Mouse (Mus musculus): Measurements from ENCODE around the gene Irak2.
A peak's percentile ranks its signal among the peaks of the same experiment; 100 is the strongest.

Gene Irak2

DNA sequence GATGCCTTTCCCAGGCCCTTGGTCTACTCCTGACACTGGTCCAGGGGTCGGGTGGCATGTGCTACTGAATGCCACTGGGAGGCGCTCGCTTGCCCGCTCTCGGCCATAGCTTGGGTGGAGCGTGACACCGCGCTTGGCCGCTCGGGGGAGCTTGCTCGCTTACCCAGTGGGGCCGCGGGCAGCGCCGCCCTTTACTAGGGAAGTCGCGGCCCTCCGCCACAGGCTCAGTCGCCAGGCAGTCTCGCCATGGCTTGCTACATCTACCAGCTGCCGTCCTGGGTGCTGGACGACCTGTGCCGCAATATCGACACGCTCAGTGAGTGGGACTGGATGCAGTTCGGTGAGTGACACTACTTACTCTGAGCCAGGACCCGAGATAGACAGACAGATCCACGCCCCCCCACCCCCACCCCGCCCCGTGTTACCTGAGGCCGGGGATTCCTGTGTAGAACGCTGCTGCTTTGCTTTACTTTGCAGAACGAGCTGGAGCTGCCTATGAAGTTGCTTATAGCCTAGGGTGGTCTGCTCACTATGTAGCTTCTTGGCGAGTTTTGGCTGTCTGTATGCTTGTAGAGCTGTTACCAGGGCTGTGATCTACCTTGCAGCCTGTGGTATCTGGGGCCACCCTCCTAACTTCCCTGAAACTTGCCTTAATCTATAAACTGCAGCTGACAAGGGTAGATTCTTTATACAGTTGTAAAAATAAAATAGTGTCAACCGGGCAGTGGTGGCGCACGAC is at the start of gene Irak2:
TSS of gene Irak2 (plus strand) at position 166 of the 739 bp plus-strand sequence.
- DNase-seq (ENCODE audit: low spot score in 2 of 2) = peak; percentile 94

DNA sequence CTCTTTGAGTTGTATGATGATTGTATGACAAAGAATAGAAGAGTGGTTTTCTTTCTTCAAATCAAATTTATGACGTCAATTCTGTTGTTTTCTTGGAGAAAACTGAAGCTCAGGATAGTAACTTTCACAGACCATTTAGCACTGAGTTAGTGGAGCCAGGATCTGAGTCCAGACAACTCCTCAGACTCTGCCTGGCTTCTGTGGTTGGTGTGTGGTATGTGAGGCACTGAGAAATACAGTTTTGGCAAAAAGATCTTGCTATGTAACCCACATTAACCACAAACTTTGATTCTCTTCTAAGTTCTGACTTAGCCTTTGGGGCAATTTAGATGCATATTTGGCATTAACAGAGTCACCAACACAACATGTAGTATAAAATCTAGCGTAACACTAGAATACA is 45.6 kb upstream of the Irak2 start:
- no peak for DNase-seq (ENCODE audit: low spot score in 2 of 2)

DNA sequence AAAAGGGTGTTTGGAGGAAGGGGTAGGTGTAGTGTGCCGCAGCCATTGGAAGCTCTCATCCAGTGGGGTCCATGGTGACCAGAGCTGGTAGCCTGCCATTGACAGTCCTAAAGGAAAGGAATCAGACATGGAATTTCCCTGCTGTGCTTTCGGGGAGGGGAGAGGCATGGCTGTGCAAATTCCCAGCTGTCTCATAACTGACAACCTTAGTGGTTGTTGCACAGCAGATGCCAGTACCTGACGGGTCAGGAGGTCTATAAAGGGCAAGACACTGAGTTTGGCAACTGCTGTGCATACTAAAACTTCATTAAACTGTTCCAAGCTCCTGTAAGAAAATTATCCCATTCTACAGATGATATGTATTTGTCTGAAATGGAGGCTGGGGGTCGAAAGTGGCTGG is 40.3 kb upstream of the Irak2 start:
- no peak for DNase-seq (ENCODE audit: low spot score in 2 of 2)

DNA sequence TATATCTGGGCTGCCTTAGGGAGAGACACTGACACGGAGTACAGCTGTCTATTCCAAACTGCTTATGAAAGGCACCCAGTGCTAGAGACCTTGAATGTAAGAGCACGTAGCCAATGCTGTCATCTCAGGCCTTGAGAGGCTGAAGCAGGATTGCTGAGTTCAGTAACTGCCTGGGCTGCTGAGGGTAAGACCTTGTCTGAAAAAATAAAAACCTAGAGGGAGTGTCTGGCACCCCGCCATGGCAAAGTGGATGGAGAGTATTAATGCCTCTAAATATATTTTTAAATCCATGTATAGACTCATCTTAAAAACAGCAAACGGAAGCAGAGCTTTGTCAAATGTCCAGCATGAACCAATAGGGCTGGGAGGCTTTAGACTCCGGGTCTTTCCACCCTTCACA is 38.4 kb upstream of the Irak2 start:
- peak in 1 of 2 experiments; percentile 15 for DNase-seq (ENCODE audit: low spot score in 2 of 2)

DNA sequence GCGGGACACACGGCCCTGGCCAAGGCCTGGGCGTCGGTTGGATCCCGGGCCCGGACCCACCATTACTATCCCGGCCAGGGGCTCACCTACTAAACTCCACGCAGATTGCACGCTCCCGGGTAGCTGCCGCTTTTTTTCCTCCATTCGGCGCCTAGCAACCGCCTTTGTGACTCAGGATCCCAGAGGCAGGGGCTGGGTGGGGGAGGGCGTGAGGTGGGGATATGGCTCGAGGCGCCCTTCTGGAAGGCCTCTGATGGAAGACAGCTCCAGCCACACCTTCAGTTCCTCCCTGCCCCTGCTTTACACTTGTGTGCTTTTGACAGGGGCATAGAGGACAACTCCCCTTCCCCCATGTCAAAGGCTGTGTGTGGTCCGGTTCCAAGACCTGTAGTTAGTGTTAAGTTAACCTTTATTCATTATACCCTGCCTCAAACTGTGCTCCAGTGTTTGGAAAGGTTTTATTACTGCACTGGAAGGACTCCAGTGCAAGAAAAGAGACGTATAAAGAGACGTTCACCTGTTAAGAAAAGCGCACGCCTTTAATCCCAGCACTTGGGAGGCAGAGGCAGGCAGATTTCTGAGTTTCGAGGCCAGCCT is 37.6 kb upstream of the Irak2 start, which contains the start of gene Fancd2os:
TSS of gene Fancd2os (minus strand) at position 173 of the 597 bp plus-strand sequence.
- no peak for DNase-seq (ENCODE audit: low spot score in 2 of 2)

DNA sequence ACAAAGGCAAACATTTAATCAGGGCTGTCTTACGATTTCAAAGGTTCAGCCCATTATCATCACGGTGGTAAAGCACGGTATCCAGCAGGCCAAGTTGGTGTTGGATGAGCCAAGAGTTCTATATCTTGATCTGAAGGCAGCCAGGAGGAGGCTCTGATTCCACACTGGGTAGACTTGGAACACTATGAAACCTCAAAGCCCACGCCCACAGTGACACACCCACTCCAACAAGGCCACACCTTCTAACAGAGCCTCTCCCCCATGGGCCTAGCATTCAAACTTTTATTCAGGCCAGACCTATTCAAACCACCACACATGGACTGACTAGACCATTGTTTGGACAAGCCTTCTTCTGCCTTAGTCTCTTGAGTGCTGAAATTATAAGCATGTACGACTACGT is 35.4 kb upstream of the Irak2 start:
- no peak for DNase-seq (ENCODE audit: low spot score in 2 of 2)

DNA sequence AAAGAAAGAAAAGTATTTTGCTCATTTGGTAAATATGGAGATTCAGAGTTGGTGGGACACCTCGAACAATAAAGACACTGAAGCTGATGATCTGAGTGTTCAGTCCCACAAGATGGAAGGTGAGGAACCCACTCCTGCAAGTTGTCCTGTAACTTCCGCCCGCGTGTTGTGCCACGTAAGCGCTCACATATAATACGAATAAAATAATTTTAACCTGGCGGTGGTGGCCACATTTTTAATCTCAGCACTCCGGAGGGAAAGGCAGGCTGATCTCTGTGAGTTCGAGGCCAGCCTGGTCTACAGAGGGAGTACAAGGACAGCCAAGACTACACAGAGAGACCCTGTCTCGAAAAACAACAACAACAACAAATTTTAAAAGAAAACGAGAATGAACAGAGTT is 34.3 kb upstream of the Irak2 start:
- DNase-seq (ENCODE audit: low spot score in 2 of 2) = peak in 1 of 2 experiments; percentile 26

DNA sequence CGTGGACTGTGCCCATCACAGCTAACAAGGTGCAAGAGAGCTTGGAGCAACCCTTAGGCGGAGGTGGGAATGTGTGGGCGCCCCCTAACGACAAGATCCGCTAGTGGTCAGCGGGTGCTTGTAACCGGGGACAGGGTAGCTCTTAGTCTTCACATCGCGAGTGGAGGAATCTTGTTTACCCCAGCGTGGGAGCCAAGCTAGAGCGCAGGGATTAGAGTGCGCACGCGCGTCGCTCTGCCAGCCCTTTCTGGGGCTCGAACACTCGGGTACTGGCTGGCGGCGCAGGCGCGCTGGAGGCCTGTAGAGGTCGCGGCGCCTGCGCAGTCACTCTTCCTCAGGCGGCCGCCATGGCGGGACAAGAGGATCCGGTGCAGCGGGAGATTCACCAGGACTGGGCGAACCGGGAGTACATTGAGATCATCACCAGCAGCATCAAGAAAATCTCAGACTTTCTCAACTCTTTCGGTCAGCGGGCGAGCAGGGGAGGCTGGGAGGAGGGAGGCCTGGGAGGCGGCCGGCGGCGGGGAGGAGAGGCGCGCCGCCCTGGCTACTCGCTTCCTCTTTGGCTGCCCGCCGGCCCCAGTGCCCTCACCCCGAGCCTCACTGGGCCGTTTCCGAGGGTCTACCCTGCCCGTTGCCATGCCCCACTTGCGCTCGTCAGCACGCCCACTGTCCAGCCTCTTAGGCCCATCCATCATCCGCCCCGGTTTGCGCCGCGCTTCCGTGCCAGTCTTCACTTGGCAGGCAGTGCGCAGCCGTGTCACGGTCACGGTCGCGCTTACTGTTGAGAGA is 33.6 kb upstream of the Irak2 start, which contains the start of gene Brk1:
TSS of gene Brk1 (plus strand) at position 341 of the 792 bp plus-strand sequence.
- peak; percentile 81 to 90 for DNase-seq (ENCODE audit: low spot score in 2 of 2)

DNA sequence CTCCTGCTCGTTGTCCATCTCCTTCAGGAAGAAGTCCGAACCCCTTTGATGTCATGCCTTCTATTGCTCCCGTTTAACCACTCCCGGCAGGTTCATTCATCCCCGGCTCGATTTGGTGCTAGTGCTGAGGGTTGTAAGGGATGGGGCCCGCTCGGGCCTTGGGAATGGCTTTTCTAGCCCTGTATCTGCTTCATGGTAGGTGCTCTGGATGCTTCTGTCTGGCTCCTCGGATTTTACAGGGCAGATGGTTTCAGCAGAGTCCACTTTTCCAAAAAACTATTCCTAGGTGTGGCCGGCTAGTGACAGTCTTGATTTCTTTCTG is 33.1 kb upstream of the Irak2 start:
- DNase-seq (ENCODE audit: low spot score in 2 of 2) = no peak

DNA sequence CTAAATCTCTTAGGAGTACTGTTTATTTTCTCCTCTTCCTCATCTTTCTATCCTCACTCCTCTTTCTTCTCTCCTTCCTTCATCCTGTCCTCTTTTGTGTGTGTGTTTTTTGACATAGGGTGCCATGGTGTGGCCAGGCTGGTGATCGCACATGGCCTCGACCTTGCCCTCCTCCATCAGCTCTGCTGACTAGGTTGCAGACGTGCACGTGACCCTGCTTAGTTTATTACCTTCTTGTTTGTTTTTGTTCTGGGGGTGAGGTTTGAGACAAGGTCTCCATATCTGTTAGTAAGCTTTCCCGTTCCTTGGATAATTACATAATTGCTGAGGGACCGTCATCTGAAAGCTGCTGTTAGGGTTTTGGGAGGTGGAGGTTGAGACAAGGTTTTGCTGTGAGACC is 29.4 kb upstream of the Irak2 start:
- no peak for DNase-seq (ENCODE audit: low spot score in 2 of 2)

DNA sequence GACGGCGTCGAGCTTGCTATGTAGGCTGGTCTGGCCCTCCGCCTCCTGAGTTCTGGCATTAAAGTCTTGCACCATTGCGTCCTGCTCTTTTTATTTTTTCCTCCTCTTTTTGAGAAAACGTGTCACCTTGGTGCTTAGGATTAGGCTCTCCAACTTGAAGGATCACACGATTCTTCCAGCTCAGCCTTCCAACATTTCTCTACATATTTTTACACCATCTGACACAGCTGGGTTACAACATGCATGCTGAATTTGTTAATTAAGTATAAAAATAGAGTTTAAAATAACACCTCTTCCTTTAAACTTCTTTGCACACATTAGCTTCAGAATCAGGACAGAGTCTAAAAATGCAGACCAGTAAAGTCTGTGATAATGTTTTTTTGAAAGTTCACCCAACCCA is 29.0 kb upstream of the Irak2 start:
- no peak for DNase-seq (ENCODE audit: low spot score in 2 of 2)

DNA sequence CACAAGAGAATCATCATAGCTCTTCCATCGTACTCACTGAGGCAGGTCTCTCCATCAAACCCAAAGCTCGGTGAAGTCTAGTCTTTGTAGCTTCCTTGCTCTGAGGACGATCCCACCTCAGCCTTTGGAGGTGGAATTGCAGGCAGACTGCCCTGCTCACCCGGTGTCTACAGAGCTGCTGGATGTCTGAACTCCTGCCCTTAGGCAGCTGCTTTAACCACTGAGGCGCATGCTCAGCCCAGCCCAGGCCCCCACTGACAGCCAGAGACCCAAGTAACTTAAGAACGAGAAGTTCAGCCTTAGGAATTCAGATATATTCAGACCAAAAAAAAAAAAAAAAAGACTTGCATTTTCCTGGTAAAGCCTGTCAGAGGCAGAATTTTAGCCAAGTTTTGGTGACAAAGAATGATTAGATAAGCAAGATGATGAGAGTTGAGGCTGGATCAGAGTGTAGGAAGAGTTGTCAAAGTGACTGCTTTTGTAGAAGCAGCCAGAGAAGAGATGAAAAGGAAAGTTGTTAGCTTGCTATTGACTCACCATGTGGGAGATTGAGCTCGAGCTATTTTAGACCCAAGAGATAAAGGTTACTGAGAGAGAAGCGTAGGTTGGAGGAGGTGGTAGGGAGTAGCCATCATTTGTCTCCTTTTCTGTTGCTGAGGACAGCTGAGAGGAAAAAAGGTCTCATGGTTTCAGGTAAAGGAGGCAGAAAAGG is 25.9 kb upstream of the Irak2 start:
- no peak for DNase-seq (ENCODE audit: low spot score in 2 of 2)

DNA sequence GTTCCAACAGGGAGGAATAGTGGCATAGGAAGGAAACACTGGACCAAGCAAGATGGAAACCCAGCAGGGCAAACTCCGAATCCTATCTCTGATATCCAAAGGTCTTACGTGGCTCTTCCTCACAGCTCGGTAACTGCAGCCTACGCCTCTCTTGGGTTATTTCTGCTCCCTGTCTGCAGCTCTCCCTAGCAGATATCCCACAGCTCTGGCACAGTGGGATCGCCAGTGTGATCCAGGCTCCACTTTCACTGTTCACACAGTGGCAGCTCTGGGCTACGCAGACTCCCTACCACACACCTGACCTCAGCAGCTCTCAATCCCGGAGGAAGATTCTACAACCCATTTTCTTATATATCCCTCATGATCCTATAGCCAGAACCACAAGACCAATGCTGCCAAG is 24.1 kb upstream of the Irak2 start:
- DNase-seq (ENCODE audit: low spot score in 2 of 2) = no peak

DNA sequence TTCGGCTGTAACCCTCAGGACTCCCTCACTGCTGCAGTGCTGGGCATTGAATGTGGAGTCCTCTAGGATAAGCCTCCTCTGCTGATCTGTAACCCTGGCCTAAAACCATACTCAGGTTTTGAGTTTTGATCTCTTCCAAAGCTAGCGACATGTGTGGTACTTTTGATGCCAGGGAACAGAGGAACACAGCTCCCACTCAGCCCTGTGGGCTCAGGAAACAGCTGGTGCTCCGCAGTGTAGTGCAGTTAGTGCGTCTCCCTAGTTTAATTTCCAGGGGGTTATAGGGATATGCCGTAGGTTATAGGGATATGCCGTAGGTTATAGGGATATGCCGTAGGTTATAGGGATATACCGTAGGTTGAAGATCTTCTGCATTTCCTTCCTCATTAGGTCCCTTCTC is 23.3 kb upstream of the Irak2 start:
- no peak for DNase-seq (ENCODE audit: low spot score in 2 of 2)

DNA sequence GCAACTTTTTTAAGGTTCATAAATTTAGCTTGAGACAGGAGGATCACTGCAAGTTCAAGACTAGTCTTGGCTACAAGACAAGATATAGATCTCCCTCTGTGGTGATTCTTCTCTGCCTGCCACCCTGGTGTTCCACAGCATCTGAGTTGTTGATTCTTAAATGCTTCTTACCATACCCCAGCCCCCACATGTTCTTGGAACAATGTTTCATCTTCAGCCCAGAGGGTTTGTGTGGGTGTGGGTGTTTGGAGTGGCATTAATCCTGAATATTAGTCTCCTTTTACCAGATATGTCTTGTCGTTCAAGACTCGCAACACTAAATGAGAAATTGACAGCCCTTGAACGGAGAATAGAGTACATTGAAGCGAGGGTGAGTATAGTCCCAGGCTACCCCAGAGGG is 22.8 kb upstream of the Irak2 start:
- DNase-seq (ENCODE audit: low spot score in 2 of 2) = no peak

DNA sequence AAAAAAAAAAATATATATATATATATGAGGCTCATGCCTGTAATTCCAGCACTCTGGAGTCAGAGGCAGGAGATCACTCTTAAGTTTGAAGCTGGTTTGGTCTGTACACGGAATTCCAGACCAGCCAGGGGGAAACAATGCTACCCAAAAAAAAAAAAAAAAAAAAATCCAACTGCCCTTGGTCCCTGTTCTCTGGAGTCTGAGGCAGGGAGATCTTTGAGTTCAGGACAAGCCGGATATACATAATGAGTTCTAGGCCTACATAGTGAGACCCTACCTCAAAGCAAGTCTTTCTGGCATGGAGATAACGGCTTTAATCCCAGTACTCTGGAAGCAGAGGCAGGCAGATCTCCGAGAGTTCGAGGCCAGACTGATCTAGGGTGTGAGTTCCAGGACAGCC is 14.9 kb upstream of the Irak2 start:
- DNase-seq (ENCODE audit: low spot score in 2 of 2) = no peak

DNA sequence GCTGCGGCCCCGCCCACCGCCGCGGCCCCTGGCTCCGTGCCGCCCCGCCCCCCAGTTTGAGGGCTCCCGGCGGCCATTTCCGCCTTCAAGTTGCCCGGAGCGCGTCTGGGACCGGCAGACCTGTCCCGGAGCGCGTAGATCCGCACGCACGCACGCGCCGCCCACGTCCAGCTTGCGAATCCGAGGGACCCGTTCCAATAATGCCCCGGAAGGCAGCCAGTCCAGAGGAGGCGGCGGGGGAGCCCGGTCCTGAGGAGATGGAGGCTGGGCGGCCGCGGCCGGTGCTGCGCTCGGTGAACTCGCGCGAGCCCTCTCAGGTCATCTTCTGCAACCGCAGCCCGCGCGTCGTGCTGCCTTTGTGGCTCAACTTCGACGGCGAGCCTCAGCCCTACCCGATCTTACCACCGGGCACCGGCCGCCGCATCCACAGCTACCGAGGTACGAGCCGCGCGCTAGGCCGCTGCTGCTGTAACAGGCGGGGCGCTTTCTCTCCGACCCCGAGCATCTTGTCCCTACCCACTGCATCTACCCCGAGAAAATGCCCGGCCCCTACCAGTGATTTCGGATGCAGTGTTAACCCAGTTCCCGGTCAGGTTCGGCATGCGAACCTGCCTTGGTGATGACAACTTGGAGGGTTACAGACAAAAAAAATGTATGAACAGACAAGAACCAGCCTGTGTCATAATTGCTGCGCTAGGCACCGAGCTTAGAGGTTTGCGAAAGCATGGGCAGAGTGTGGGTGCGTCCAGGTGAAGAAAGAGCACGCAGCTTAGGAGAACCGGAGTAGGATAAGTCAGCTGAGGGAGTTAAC is 14.1 kb upstream of the Irak2 start, which contains the start of gene Vhl:
TSS of gene Vhl (plus strand) at position 19 of the 811 bp plus-strand sequence.
- peak; percentile 82 to 86 for DNase-seq (ENCODE audit: low spot score in 2 of 2)

DNA sequence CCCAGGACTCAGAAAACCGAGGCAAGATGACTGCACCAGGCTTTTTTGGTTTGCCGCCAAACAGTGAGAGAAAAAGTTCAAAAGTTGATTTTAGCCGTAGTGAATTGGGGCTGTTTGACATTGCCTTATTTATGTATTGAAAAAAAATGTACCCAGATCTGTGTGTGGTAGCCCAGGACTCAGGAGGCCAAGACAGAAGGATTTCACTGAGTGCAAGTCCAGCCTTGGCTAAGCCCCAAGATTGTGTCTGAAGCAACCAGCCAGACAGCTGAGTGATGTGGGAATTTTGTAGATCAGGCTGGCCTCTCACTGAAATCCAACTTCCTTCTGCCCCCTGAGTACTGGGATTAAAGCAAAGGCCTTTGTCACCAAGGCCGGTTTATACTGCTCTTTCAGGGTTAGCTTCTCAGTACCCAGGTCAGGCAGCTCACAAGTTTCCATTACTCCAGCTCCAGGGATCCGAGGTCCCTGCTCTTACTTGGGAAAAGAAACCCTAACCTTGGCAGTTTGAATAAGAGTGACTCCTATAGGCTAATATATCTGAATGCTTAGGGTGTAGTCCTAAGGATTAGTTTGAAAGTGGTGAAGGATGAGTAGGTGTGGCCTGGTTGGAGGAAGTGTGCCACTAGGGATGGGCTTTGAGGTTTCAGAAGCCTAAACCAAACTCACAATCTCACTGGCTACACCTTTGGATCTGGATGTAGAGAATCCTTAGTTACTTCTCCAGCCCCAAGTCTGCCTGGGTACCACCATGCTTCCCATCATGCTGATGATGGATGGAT is 13.1 kb upstream of the Irak2 start:
- DNase-seq (ENCODE audit: low spot score in 2 of 2) = no peak

DNA sequence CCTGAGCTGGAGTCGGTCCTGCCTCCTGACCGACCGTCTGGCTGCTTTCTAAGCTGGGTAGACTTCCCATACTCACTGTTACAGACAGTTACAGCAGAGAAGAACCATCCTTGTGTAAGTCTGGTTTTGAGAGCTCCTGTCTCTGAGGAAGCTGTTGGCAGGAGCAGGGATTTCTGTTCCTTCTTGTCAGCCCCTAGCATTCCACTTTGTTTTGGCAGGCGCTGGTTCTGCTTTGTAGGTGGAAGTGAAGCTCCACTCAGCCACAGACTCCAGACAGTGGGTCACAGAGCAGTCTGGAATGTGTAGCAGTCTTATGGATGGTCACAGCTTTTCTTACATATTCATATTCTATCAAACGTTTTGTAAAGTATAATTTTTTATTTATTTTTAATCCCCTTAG is 7.9 kb upstream of the Irak2 start:
- no peak for DNase-seq (ENCODE audit: low spot score in 2 of 2)

DNA sequence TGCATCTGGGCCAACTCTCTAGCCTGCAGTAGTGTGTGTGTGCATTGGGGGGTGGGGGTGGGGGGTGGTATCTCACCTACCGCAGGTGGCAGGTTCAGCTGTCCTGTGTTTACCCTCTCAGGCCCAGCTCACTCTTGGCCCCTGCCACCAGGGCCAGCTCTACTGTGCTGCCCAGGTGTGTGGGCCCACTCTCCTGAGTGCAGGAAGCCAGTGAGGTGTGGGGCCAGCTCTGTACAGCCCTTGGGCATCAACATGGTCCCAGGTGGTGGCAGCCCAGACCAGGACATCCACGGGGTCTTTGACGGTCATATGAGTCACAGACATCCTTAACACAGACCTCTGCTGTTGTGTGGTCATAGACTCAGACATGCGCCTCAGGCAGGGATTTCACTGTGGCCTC is 5.4 kb upstream of the Irak2 start:
- DNase-seq (ENCODE audit: low spot score in 2 of 2) = no peak

All from spleen, postnatal 36 days (tissue).